Mouse (Mus musculus) mature B cell (primary cell): ENCODE measurements around the gene Spag7.

ENCODE experiments used
- in situ Hi-C: fragments of 300-500 bp; cut with MboI; formaldehyde crosslinking; loops from 2 replicates; pipeline ENCODE4 v1.14.3; 2019

Gene Spag7

DNA sequence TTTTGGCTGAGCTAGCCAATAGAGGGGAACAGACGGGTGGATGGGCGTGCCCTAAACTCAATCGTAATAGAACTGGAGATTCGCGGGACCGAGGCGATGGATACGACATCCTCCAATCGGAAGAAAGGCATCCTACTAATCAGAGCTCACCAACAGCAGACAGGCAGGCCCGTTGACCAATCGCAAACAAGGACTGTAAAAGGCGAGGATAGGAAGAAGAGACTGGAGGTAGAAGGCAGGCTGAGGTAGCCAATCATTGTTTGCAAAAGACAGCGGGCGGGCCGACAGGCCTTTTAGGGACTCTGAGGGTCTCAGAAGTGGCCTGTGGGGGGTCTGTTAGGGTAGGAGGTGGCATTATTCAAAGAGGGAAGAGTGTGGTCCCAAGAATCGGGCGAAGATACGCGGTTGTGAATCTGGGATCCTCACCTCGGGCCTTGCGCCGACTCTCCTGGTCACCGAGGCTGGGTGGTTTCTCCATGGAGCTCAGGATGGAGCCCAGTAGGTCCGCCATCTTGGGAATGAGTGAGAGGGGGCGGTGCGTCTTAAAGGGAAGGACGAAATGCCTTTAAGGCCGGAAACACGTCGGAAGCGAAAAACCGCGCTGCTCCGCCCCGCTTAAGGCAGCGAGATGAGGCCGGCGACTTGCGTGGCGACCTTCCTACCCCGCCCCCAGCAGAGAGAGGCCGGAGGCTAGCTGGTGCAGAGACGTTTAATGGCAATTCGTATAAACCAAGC lies at the start of gene Spag7:
TSS of gene Spag7 (minus strand) at position 646 of the 735 bp plus-strand sequence.
- in situ Hi-C loops, result loop anchor here (25.0 kb wide), 1 partner anchor 657 kb away; the partner anchor contains the start of genes Acadvl, Dlg4 and Dvl2

DNA sequence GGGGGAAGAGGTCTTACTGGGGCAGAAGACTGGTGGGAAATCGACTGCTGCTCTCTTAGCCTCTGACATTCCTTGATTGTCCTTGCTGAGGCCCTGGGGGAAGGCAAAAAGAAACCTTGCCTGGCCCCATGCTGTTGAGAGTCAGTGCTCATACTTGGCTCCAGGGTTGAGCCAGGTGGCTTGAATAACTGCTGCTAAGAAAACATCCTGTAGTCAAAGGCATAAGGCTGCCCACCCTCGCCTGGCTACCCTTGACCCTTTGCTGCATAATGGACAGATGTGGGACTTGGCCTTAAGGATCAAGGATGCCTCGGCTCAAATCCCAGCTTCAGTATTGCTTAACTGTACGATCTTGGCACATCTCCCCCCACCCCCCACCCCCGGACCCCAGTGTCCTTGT lies 49.3 kb upstream of the Spag7 start:
- in situ Hi-C loops, result no loop called here

DNA sequence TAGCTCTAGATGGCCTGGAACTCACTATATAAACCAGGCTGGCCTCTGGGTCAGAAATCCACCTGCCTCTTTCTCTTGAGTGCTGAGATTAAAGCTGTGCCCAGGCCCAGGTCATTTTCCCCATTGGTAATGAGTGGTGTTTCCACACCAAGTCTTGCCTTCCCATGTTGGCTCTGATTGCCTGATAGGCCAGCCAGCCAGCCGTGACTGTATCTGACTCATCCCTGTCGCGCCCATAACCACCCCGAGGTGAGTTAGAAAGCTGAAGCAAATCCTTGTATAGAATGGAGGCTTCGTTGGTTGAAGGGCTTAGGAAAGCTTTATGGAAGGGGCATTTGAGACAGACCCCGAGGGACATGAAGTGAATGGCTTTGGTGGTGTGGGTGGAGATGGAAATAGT lies 46.6 kb upstream of the Spag7 start:
- in situ Hi-C loops, result no loop called here

DNA sequence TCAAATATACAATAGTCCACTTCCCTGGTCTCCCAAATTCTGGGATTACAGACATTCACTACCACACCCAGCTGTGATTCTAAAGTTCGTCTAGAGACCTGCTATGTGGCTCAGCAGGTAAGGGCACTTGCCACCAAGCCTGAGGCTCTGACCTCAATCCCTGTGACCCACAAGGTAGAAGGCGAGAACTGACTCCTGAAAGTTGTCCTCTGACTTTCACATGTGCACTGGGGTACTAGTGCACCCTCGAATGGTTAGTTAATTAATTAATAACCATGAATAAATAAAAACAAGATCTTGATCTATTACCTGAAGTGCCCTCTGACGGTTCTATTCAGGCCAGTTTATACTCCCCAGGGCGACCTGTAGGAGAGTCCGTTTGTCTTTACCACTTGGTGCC lies 44.0 kb upstream of the Spag7 start:
- in situ Hi-C loops, result no loop called here

DNA sequence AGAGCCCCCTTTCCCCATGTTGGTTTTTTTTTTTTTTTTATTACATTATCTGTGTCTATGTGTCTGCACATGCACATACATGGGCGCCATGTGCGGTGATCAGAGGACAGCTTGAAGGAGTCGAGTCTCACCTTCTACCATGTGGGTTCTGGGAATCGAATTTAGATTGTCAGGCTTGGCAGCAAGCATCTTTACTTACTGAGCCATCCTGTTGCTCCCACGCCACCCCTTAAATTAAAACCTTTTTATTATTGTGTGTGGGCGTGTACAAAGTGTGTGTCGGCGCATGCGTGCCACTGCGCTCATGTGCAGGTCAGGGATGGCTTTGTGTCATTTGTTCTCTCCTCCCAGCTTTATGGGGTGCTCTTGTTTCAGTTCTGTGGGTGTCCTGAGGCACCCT lies 41.8 kb upstream of the Spag7 start:
- in situ Hi-C loops, result no loop called here

DNA sequence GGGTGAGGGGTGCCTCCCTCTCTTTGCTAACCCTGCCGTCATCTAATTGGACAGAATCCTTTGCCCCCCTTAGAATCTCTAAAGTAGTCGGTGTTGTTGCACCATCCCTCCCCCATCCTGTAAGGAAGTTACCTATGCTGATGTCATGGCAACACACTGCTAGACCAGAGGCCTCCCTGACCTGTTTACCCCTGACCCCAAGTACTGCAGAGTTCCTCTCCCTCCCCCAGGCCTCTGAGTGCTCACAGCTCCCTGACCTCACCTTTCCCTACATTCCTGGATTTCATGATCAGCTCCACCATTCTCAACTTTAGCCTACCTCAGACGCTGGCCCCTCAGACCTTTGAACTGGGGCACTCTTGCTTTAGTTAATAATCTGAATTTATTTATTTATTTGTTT lies 36.9 kb upstream of the Spag7 start:
- in situ Hi-C loops, result no loop called here

DNA sequence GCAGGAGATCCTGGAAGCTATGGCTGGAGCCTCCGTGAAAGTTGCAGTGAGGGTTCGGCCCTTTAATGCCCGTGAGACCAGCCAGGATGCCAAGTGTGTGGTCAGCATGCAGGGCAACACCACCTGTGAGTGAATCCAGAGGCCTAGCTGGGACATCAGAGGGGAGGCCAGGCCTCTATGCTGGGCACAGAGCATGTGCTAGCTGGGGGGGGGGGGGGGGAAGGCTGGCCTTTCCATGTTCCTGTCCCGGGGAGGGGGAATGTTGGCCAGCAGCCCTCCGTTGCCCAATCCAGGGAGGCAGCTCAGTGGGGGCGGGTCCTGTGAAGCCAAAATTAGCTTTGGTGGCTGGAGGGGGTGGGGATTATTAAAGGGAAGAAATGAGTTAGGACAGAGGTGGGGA lies 33.6 kb upstream of the Spag7 start:
- in situ Hi-C loops, result no loop called here

DNA sequence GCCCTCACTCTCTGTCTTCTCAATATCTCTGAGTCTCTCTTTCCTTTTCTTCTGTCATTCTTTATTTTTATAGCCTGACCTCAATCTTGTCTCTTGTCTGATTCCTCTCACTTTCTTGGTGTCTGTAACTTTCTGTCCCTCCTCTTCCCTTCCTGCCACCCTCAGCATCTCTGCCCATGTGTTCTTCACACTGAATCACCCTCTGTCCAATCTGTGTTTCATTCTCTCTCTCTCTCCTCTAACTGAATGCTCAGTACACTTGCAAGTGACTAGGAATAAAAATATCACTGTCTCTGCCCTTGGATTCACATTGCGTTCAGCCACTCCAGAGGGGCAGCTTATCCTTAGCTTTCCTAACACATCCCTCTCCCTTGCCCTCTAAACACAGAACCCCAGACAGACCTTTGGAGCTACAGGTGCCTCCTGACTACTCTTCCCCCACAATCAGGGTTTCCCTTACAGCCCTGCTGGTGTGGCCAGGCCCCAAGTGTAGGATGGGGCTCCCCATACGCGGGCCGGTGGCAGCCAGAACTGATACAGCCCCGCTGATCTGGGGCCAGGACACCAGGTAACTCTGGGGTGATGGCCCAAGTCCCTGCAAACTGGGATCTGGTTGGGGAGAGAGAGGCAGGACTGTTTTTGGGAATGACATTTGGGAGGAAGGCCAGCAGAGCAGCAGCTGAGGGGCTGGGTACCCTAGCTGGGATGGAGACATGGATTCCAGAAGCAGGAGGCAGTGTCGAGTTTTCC lies 32.9 kb upstream of the Spag7 start:
- in situ Hi-C loops, result no loop called here

DNA sequence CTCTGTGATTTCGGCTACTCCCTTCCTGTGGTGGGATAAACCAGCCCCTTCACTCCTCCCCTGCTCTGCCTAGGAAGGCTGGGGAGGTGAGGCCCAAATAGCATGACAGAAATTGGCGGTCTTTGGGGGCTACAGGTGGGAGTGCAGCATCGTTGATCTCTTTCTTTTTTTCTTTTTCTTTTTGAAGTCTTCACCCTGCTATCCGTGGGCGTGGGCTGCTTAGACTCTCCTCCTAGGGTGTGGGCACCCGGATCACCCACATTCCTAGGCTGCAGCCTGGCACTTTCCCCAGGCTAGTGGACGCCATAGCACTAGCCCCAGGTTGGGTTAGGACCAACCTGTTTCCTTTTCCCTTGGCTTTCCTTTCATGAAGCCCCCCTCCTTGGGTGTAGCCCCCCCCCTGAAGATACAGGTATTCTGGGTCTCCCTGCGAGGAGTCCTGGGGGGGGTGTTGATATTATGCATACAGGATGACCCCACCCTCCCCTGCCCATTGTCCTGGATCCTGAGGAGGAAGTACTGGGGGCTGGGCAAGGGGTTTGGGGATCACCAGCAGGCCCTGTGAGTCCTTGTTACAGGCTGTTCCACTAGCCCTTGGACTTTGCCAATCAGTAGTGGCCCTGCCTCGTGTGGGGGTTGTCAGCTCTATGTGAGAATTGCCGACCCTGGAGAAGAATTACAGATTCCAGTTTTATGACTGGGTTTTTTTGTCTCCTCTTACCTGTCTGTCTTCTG lies 32.2 kb upstream of the Spag7 start:
- in situ Hi-C loops, result no loop called here

DNA sequence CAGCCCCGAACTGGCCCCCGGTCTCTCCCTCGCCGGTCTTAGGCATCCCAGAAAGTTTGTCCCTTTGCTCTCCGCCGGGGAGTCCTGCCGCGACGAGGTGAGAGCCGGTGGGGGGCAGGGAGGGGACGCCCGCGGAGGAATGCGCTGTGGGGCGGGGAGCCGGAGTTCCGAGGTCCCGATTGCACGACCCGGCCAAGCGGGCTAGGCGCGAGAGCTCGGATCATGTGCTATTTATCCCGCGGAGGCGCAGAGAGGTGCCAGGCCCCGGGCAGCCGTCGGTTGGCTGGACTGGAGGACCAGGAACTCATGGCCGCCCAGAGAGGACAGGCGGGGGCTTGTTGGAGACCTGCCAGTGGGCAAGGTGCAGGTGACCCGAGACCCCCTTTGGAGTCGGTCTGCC lies 31.4 kb upstream of the Spag7 start:
- in situ Hi-C loops, result no loop called here

DNA sequence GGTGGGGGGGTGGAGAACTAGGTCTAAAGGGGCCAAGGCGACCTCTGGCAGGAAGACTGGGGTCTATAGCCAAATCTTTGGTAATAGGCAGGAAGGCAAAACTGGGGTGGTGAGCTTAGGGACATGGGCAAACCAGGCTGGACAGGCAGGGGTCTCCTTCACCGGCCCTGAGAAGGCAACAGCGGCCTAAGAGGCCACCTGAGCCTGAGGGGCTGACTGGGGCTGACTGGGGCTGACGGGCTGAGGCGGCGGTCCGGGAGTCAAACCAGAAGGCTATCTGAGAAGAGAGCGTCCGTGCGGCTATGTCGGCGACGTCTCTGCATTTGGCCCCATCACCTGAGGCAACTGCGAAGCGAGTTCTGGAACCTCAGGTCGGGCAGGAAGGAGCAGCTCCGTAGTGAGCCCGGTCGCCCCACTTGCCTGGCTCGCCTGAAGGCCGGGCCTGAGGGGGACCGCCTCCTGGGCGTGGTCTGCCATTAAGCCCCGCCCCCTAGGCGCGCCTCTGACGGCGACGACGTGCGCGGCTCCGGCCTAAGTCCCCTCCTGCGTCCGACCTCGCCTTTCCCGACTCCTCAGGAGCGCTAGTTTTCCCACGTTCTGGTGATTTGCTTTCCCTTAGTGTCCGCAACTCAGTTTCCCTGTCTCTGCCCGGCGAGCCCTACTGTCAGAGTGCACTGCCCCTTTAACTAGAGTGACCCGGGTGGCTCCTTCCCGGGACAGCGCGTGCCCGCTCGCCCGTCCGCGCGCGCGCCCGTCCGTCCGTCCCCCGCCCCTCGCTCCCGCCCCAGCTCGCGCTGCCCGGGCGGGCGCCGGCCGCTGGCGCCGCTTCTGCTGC lies 30.7 kb upstream of the Spag7 start, which contains the start of the genes Inca1 and Kif1c:
TSS of gene Inca1 (minus strand) at position 434 of the 835 bp plus-strand sequence.
TSS of gene Kif1c (plus strand) at position 827 of the 835 bp plus-strand sequence.
- in situ Hi-C loops, result no loop called here

DNA sequence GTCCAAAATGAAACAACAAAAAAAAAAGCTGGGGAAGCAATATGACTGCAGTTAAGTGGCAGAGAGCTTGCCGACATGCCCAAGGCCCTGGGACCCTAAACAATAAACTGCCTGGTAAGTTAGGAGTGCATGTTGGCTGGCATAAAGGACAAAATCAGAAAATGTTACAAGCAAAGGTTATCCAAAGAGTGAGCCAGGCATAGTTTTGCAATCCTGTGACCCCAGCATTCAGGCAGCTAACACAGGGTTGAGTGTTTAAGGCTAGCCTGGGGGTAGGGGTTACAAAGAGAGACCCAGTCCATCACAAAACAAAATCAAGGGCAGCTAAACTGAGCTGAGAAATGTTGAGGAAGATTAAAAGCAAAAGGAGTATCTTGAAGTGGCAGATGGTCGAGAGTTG lies 29.8 kb upstream of the Spag7 start:
- in situ Hi-C loops, result no loop called here

DNA sequence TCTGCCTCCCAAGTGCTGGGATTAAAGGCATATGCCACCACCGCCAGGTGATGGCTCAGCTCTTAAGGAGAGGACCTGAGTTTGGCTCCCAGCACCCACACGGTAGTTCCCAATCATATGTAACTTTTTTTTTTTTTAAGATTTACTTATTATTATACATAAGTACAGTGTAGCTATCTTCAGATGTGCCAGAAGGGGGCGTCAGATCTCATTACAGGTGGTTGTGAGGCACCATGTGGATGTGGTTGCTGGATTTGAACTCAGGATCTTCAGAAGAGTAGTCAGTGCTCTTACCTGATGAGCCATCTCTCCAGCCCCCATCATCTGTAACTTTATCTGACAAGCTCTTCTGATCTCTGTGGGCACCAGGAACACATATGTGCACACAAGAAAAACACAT lies 28.2 kb upstream of the Spag7 start:
- in situ Hi-C loops, result no loop called here

DNA sequence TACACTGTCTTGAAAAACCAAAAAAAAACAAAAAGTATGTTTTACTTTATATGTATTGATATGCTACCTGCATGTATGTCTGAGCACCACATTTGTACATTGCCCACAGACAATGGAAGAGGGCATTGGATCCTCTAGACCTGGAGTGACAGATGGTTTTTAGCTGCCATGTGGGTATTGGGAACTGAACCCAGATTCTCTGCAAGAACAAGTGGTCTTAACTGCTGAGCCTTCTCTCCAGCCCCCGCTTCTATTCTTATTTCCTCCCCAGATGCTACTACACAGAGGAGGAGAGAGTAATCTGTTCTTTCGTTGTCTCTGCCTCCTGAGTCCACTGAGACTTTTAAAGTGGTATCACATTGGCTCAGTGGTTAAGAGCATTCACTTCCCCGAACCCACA lies 24.3 kb upstream of the Spag7 start:
- in situ Hi-C loops, result no loop called here

DNA sequence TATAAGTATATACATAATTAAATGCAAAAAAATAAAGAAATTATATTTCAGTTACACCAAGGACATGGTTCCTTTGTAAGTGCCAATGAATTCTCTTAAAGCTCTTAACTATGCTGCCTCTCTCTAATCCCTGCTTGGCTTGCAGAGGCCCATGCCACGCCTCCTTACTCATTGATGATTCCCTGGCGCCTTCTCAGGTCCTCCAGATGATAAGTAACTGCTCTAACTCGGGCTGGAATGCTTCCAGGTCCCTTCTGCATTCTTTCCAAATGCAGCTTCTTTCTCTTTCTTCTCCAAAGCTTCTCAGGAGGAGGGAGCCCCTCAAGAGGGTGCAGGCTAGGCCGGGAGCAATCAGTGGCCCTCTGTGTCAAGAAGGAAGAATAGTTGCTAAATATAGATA lies 20.4 kb upstream of the Spag7 start:
- in situ Hi-C loops, result no loop called here

DNA sequence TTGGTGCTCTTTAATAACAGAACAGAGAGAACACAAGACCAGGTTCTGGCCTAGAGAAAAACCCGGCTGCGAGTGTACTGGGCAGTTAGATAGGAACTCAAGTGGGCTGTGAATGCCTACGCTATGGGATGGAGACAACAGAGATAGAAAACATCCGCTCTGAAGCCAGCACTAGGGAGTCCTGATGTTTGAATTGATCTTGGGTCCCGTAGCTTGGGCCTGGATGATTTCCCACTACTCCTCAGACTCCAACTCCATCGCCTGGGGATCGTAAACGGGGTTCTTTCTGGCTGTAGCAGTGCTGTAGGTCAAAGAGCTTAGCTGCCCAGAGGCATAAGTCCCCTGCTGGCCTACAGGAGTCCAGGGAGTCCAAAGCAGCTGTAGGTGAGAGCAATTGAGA lies 19.2 kb upstream of the Spag7 start:
- in situ Hi-C loops, result no loop called here

DNA sequence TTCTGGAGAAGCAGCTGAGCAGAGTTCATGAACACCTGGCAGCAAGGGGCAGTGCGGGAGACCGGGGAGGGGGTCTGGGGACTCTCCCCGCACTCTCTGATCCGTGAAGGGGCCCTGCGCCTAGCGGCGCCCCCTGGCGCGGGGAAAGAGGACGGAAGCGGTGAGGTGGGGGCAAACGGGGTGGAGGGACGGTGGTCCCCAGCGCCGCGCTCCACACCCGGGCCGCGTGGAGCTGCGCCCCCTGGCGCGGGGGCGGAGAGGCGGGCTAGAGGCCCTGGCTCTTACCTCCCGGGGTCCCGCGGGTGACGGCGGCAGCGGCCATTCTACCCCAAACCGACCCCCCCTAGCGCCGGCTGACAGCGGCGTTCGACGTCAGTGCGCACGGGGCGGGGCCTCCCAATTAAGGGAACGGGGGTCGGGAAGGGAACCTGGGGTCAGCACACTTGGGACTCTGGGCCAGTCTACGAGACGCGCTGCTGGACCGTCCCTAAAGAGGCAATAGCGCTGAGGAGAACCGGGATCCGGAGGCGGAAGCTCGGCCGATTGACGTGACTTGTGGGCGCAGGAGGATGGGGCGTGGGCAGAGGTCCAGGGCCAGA lies 18.5 kb upstream of the Spag7 start, which contains the start of gene Camta2:
TSS of gene Camta2 (minus strand) at position 505 of the 599 bp plus-strand sequence.
- in situ Hi-C loops, result no loop called here

DNA sequence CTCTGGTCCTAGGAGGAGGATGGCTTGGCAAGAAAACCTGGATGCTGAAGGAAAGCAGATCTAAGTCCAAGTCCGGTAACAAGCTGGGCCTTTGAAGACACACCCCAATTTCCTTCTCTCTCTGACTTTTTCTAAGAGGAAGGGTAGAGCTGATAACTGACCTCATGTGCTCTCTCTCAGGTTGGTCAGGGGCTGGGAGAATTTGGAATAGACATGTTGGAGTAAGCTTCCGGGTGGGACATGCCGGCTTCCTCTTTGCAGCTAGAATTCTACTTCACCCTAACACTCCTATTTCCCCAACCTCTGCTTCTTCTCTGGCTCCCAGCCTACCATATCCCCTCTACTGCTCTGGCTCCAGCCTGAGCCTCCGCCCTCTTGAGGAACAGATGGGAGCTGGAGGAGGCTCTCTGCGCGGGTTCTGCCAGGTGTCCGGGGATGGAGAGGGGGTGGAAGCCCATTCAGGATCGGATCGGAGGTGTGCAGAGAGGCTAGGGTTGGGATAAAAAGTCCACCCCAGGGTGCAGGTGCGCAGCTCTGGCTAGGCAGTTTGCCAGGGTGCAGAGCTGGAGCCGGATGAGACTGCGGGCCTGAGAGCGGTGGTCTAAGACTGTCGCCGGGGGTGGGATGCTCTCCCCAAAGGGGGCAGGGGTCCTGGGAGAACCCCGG lies 17.8 kb upstream of the Spag7 start:
- in situ Hi-C loops, result no loop called here

DNA sequence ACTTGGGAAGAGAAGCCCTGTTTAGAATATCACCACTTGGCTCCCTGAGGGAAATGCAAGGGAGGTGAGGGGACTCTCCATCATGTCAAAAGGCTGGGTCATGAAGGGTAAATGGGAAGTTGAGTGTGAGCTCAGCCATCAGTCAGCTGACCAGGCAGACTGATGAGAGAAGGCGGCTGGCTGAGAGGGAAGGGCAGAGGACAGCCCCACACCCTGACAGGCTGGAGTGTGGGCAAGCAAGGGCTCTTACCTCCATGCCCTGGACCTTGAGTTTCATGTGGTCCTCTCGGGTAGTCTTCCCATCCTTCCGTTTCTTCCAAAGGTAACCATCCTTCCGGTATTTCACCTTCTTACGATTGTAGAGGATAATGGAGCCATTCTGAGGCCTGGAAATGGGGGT lies 14.4 kb upstream of the Spag7 start:
- in situ Hi-C loops, result no loop called here

DNA sequence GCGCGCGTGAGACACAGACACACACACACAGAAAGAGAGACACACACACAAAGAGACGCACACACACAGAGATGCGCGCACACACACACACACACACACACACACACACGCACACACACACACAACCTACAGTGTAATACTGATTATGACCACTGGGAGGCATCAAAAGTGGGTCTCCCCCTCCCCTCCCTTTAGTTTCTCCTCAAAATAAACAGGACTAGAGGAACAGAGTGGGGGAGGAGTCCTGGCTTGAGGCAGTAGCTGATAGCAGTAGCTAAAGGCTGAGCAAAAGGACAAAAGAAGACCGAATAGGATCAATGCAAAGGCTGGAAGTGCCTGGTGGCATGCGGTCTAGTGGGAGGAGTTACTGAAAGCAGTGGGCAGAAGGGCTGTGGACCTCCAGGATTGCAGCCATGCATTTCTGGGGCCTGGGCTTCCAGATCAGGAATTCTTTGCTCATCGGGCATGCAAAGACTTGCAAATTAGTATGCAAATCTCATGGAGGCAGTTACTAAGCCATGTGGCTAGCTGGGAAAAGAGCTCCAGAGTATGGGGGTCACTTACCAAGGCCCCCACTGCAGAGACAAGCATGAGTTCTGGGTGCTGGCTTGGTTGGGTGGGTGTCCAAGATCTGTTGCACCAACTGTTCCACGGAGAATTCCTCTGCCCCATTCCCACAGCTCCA lies 12.8 kb upstream of the Spag7 start:
- in situ Hi-C loops, result no loop called here
